Mouse (Mus musculus) embryonic facial prominence, embryonic 14.5 days (tissue): Measurements from ENCODE around the gene B2m. TPM values are rescaled to one million over a fixed set of nuclear protein-coding genes. Genes with fewer than 3 reads are reported as not detected.
A peak's percentile ranks its signal among the peaks of the same experiment; 100 is the strongest.

Experiments used
- ATAC-seq: fragments of 200-750 bp; cut with Nextera tagmentation; 2 replicates; pipeline ENCODE4 v1.8.0; 2017; ENCODE audit warnings: low read depth, moderate number of reproducible peaks, moderate TSS enrichment
- DNase-seq: peaks from one replicate; pipeline ENCODE4 v3.0.0-alpha.2; 2015; ENCODE audit warnings: low spot score
- H3K27ac ChIP-seq: fragments of 300-500 bp; sonication (generic); replicated peaks from 2 replicates; pipeline ENCODE4 v1.5.1; 2014; ENCODE audit warnings: low read depth, mild to moderate bottlenecking, low read length, moderate library complexity
- H3K27me3 ChIP-seq: fragments of 300-500 bp; sonication (generic); replicated peaks from 2 replicates; pipeline ENCODE4 v1.6.1; 2014; ENCODE audit warnings: low read length; ENCODE audit not compliant: control insufficient read depth, insufficient read depth
- H3K36me3 ChIP-seq: fragments of 300-500 bp; sonication (generic); 2 replicates; pipeline ENCODE4 v1.6.1; 2014; ENCODE audit warnings: low read length, mixed read lengths; ENCODE audit not compliant: control insufficient read depth, insufficient read depth
- H3K4me1 ChIP-seq: fragments of 300-500 bp; sonication (generic); 2 replicates; pipeline ENCODE4 v1.6.1; 2014; ENCODE audit warnings: antibody characterized with exemption, low read length; ENCODE audit not compliant: control insufficient read depth, insufficient read depth
- H3K4me2 ChIP-seq: fragments of 300-500 bp; sonication (generic); 2 replicates; pipeline ENCODE4 v1.6.1; 2014; ENCODE audit warnings: low read depth, mild to moderate bottlenecking, low read length, moderate library complexity, mixed read lengths
- H3K4me3 ChIP-seq: fragments of 300-500 bp; sonication (generic); 2 replicates; pipeline ENCODE4 v1.5.1; 2014; ENCODE audit warnings: low read depth, mild to moderate bottlenecking, low read length
- H3K9ac ChIP-seq: fragments of 300-500 bp; sonication (generic); 2 replicates; pipeline ENCODE4 v1.6.1; 2014; ENCODE audit warnings: low read depth, mild to moderate bottlenecking, low read length, moderate library complexity, mixed read lengths
- H3K9me3 ChIP-seq: fragments of 300-500 bp; sonication (generic); 2 replicates; pipeline ENCODE4 v1.6.1; 2016; ENCODE audit warnings: low read length; ENCODE audit not compliant: control insufficient read depth
- WGBS: fragments of 180-500 bp; shearing (Covaris S2); extraction: QIAGEN DNeasy Blood & Tissue Kit; methylation state at CpG from one replicate; pipeline ENCODE4 v1.1.7; 2014; 5-methylcytosine and 5-hydroxymethylcytosine counted together
- polyA plus RNA-seq: library from polyadenylated mRNA; unstranded; fragments of >200 nt; fragmentation: Nextera tagmentation; extraction: Ambion mirVana; gene quantifications from 2 replicates; pipeline ENCODE4 v1.2.1, GENCODE M21; 2014

Gene B2m
- polyA plus RNA-seq, 1 experiment from 2014 or later, result 386 TPM

DNA sequence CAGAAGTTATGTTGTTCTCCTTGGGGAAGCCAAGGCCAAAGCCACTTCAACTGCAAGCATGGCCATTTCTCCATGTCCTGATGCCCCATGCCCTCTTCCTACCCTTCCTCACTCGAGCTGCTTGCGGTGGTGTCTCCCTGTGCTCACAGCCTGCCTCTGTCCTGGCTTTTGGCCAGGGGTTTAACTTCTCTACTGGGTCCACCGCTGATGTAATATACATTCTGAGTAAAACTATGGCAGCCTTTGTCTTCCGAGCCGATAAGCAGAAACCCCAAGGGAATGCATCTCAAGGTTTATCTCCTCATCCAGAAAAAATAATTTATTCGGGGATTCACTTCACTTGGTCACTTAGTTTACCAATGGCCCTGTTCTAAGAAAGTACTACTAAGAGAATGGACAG, 799 bp upstream of the B2m start:
- Histone ChIP-seq H3K4me2 (peak overlapping the region; percentile 65; the same call in 1 of the 2 replicates), H3K9ac (no peak overlapping the region), H3K27me3 (no peaks in the 10 kb centered on the region), H3K9me3 (no peaks in the 10 kb centered on the region), H3K4me3 (no peak overlapping the region), H3K36me3 (0 out of 2 replicates have a peak, but pooled peaks cover 2% of the 10 kb centered on the region), H3K27ac (no peak overlapping the region), H3K4me1 (0 out of 2 replicates have a peak, but pooled peaks cover 5% of the 10 kb centered on the region)
- DNase-seq (no peak), ATAC-seq (no peak)
- 72% methylated on average over 6 of the region's 6 CpGs for WGBS

DNA sequence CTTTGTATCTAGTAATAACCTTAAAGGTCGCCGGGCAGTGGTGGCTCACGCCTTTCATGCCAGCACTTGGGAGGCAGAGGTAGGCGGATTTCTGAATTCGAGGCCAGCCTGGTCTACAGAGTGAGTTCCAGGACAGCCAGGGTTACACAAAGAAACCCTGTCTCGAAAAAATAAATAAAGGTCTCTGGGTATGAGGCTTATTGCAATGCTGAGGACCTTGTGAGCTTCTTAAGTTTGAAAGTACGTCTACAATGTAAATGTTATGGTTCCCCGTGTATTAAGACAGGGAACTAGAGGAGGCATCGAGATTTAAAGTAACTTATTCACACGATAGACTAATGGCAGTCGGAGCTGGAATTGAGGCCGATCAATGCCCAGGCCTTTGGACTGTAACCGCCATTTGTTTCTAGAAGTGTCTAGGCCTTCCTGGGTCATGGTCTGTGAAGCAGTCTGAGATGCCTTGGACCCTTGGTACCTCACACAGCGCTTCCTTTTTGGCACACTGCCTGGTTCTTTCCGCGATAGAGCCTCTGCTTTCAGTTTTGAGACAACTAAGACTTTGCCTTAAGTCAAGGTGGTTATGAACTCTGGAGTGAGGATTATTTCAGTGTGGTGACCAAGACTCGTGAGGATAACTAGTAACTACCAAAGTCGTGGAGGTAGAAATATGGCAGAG, 894 bp downstream of the B2m start:
- no peaks in the 10 kb centered on the region for H3K27me3 ChIP-seq
- ATAC-seq (no peak), DNase-seq (peak; percentile 71)
- H3K27ac ChIP-seq, result peak overlapping the region; percentile 84; the same call in 1 of the 2 replicates
- H3K4me2 ChIP-seq, result peak overlapping the region; percentile 65
- peak overlapping the region; percentile 80 for H3K4me3 ChIP-seq
- H3K9ac ChIP-seq, result peak overlapping the region; percentile 76
- H3K36me3 ChIP-seq, result 0 out of 2 replicates have a peak, but pooled peaks cover 6% of the 10 kb centered on the region
- H3K9me3 ChIP-seq, result no peaks in the 10 kb centered on the region
- H3K4me1 ChIP-seq, result 0 out of 2 replicates have a peak, but pooled peaks cover 5% of the 10 kb centered on the region
- 26% methylated on average over 18 of the region's 18 CpGs for WGBS

DNA sequence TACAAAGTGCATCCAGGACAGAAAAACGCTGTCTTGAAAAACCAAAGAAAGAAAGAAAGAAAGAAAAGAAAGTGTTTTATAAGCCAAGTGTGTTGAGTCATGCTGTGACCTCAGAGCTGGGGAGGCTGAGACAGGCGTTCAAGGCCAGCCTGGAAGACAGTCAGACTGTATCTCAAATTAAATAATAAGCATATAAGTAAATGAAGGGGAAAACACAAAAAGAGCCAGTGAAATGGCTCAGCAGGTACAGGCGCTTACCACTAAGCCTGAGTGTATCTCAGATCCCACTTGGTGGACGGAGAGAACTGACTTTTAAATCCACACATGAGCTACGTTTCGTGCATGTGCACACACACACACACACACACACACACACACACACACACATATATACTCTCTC, 1.8 kb downstream of the B2m start:
- H3K27ac ChIP-seq, result no peak overlapping the region
- no peaks in the 10 kb centered on the region for H3K9me3 ChIP-seq
- no peak overlapping the region for H3K9ac ChIP-seq
- H3K4me3 ChIP-seq, result no peak overlapping the region
- peaks cover 7% of the 10 kb centered on the region; the same call in 1 of the 2 replicates for H3K36me3 ChIP-seq
- H3K4me2 ChIP-seq, result peak overlapping the region; percentile 65
- ATAC-seq (no peak), DNase-seq (no peak)
- H3K27me3 ChIP-seq, result no peaks in the 10 kb centered on the region
- 93% methylated on average over 6 of the region's 6 CpGs for WGBS
- H3K4me1 ChIP-seq, result 0 out of 2 replicates have a peak, but pooled peaks cover 5% of the 10 kb centered on the region

DNA sequence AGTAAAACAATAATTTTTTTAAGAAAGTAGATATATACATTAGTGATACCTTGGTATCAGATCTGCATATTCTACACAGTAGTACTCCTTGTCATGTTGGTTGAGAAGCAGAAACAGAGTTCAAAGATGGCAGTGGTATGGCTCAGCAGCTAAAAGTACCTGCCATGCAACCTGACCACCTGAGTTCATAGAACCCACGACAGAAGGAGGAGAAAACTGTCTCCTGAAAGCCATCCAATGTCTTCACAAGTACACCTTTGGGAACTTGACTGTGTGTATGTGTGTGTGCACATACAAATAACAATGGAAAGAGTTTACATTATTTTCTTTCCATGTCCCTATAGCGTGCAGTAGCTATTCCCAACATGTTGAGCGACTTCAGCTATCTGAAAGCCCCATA, 2.2 kb downstream of the B2m start:
- Histone ChIP-seq H3K9me3 (no peaks in the 10 kb centered on the region), H3K4me1 (0 out of 2 replicates have a peak, but pooled peaks cover 5% of the 10 kb centered on the region), H3K4me3 (no peak overlapping the region), H3K4me2 (no peak overlapping the region), H3K9ac (no peak overlapping the region), H3K27me3 (no peaks in the 10 kb centered on the region), H3K27ac (no peak overlapping the region), H3K36me3 (peaks cover 10% of the 10 kb centered on the region; the same call in 1 of the 2 replicates)
- WGBS, result 78% methylated on average over 3 of the region's 3 CpGs
- no peak for ATAC-seq
- DNase-seq, result no peak

DNA sequence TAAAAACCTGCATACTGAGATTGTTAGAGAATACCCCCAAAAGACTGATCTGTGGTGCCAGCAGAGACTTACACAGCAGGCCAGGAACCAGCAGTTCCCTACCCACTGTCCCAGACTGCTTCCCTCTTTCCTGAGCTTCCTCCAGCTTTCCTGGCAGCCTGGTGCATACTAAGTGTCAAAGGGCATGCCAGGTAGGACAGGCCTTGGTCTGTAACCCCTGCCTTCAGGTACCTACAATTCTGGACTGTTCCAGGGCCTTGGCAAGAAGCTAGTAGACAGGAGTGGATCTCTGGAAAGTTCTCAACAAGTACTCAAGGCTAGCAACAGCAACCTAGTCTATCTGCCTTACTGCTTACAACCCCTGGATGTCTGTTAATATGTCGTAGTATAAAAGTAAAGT, 3.7 kb downstream of the B2m start:
- 100% methylated on average over 1 of the region's 1 CpGs for WGBS
- Histone ChIP-seq H3K9me3 (no peaks in the 10 kb centered on the region), H3K27ac (no peak overlapping the region), H3K4me2 (no peak overlapping the region), H3K9ac (no peak overlapping the region), H3K4me1 (0 out of 2 replicates have a peak, but pooled peaks cover 5% of the 10 kb centered on the region), H3K4me3 (no peak overlapping the region), H3K36me3 (peaks cover 10% of the 10 kb centered on the region; the same call in 1 of the 2 replicates), H3K27me3 (no peaks in the 10 kb centered on the region)
- no peak for DNase-seq
- no peak for ATAC-seq

DNA sequence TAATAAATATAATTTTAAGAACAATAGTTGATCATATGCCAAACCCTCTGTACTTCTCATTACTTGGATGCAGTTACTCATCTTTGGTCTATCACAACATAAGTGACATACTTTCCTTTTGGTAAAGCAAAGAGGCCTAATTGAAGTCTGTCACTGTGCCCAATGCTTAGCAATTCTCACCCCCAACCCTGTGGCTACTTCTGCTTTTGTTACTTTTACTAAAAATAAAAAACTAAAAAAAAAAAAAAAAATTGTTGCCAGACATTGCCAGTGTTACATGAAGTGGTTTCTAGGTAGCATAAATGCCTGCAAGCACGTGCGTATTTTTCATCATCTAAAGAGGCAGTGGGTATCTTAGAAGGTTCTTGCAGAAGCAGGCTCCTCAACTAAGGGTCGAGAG, 5.4 kb downstream of the B2m start:
- Histone ChIP-seq H3K4me1 (0 out of 2 replicates have a peak, but pooled peaks cover 5% of the 10 kb centered on the region), H3K27ac (no peak overlapping the region), H3K4me2 (no peak overlapping the region), H3K4me3 (no peak overlapping the region), H3K27me3 (no peaks in the 10 kb centered on the region), H3K9me3 (no peaks in the 10 kb centered on the region), H3K36me3 (peaks cover 10% of the 10 kb centered on the region; the same call in 1 of the 2 replicates), H3K9ac (no peak overlapping the region)
- ATAC-seq, result no peak
- no peak for DNase-seq
- WGBS, result 73% methylated on average over 3 of the region's 3 CpGs

DNA sequence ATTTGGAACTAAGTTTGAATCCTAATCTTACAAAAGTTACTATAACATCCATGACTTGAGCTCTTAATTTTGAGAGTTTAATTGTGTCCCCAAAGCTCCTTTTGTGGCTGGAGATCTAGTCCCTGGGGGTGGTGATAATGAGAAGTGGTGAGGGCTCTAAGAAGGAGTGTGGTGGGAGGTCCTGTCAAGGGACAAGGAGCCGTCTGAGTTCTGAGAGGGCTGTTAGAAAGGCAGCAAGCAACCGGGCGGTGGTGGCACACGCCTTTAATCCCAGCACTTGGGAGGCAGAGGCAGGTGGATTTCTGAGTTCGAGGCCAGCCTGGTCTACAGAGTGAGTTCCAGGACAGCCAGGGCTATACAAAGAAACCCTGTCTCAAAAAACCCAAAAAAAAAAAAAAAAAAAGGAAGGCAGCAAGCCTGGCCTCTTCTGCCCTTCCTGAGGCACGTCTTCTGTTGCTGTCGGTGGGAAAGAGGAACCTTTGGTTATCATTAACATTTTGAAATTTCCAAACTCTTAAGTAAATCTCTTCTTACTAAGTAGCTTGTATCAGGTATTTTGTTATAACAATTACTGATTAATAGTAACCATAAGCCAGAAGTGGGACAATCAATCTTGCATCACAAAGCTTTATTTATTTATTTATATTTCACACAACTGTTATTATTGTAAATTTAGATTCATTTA, 6.3 kb downstream of the B2m start:
- WGBS, result 90% methylated on average over 6 of the region's 7 CpGs
- Histone ChIP-seq H3K9ac (no peak overlapping the region), H3K4me3 (no peak overlapping the region), H3K36me3 (peaks cover 10% of the 10 kb centered on the region; the same call in 1 of the 2 replicates), H3K9me3 (no peaks in the 10 kb centered on the region), H3K27ac (no peak overlapping the region), H3K4me2 (no peak overlapping the region), H3K4me1 (0 out of 2 replicates have a peak, but pooled peaks cover under 1% of the 10 kb centered on the region), H3K27me3 (no peaks in the 10 kb centered on the region)
- DNase-seq, result no peak
- no peak for ATAC-seq

DNA sequence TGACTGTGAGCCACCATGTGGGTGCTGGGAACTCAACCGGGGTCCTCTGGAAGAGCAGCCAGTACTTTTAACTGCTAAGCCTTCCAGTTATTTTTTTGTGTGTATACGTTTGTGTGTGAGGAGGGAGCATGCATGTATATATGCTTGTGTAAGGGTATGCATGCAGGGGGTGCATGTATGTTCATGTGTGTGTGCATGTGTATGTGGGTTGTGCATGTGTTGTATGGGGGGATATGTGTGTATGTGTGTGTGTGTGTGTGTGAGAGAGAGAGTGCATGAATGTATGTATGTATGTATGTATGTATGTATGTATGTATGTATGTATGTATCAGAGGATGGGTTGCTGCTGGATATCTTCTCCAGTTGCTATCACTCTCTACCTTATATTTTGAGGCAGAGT, 7.0 kb downstream of the B2m start:
- 95% methylated on average over 2 of the region's 2 CpGs for WGBS
- H3K9me3 ChIP-seq, result no peaks in the 10 kb centered on the region

More for the DNA sequence above, 7.0 kb downstream of the B2m start:
- no peak for DNase-seq
- Histone ChIP-seq H3K9ac (no peak overlapping the region), H3K27me3 (no peaks in the 10 kb centered on the region), H3K4me1 (no peaks in the 10 kb centered on the region), H3K4me2 (no peak overlapping the region), H3K4me3 (no peak overlapping the region), H3K36me3 (peaks cover 10% of the 10 kb centered on the region; the same call in 1 of the 2 replicates), H3K27ac (no peak overlapping the region)
- no peak for ATAC-seq
